Mouse (Mus musculus) left cerebral cortex, adult 6 months (tissue): ENCODE data around the gene Ifna16. TPM values are rescaled to one million over a fixed set of nuclear protein-coding genes. Genes with fewer than 3 reads are reported as not detected.

Experiments used
- long read RNA-seq, 2 experiments: library from polyadenylated mRNA; unstranded; transcript quantifications; one replicate each; pipeline ENCODE4 v2.0.0; 2019 to 2020
- polyA plus RNA-seq: library from polyadenylated mRNA; unstranded; fragments of <200 nt; fragmentation: Nextera tagmentation; gene quantifications from 2 replicates; pipeline ENCODE4 v1.2.3, GENCODE M21; 2021

Ifna16 gene
- not detected in 2 replicates for polyA plus RNA-seq
- long read RNA-seq, experiment 1 = 0 reads
- long read RNA-seq, experiment 2 = 0 reads

GRCm38 (mm10) chr4:88676824-88677223 lies at the start of gene Ifna16:
Gene Ifna16, minus strand, starts transcription at chr4:88676924.

GRCm38 (mm10) chr4:88721791-88722721 lies 45.3 kb upstream of the Ifna16 start, which contains the start of the genes Gm26566 and Klhl9:
Gene Gm26566, plus strand, starts transcription at chr4:88721805.
Gene Klhl9, minus strand, starts transcription at chr4:88722465.

GRCm38 (mm10) chr4:88691259-88691658 lies 14.5 kb upstream of the Ifna16 start, which contains the start of gene Ifnab:
Gene Ifnab, minus strand, starts transcription at chr4:88691359.

GRCm38 (mm10) chr4:88683812-88684211 lies 7.1 kb upstream of the Ifna16 start, which contains the start of gene Ifna2:
Gene Ifna2, minus strand, starts transcription at chr4:88683912.

GRCm38 (mm10) chr4:88644359-88644758 lies 32.4 kb downstream of the Ifna16 start, which contains the start of gene Ifna13:
Gene Ifna13, minus strand, starts transcription at chr4:88644459.

GRCm38 (mm10) chr4:88634311-88634710 lies 42.4 kb downstream of the Ifna16 start, which contains the start of gene C87499:
Gene C87499, minus strand, starts transcription at chr4:88634411.

Other genes starting within 250 kb of the Ifna16 start
- 1.4 and 2.1 TPM in 2 replicates for gene Hacd4, start 238.0 kb downstream of the Ifna16 start, polyA plus RNA-seq
- not detected in 2 replicates for gene Ifnb1, start 154.2 kb downstream of the Ifna16 start, polyA plus RNA-seq
- gene Ifna15, start 118.7 kb downstream of the Ifna16 start, polyA plus RNA-seq = not detected in 2 replicates
- gene Ifna14, start 105.1 kb downstream of the Ifna16 start, polyA plus RNA-seq = not detected in 2 replicates
- not detected in 2 replicates for gene Ifna9, start 84.5 kb downstream of the Ifna16 start, polyA plus RNA-seq
- not detected in 2 replicates for gene Ifna12, start 73.5 kb downstream of the Ifna16 start, polyA plus RNA-seq
- gene C87499, start 42.5 kb downstream of the Ifna16 start, polyA plus RNA-seq = not detected in 2 replicates
- not detected in 2 replicates for gene Ifna13, start 32.5 kb downstream of the Ifna16 start, polyA plus RNA-seq
- gene Ifna2, start 7.0 kb upstream of the Ifna16 start, polyA plus RNA-seq = not detected in 2 replicates
- not detected in 2 replicates for gene Ifnab, start 14.4 kb upstream of the Ifna16 start, polyA plus RNA-seq
- 1.0 and 1.5 TPM in 2 replicates for gene Gm26566, start 44.9 kb upstream of the Ifna16 start, polyA plus RNA-seq
- 57.9 and 73.6 TPM in 2 replicates for gene Klhl9, start 45.5 kb upstream of the Ifna16 start, polyA plus RNA-seq
- not detected in 2 replicates for gene Gm13271, start 77.9 kb upstream of the Ifna16 start, polyA plus RNA-seq
- not detected in 2 replicates for gene Gm13283, start 83.2 kb upstream of the Ifna16 start, polyA plus RNA-seq
- not detected in 2 replicates for gene Gm13290, start 96.9 kb upstream of the Ifna16 start, polyA plus RNA-seq
- gene Gm13289, start 100.0 kb upstream of the Ifna16 start, polyA plus RNA-seq = not detected in 2 replicates
- not detected in 2 replicates for gene Gm13272, start 102.9 kb upstream of the Ifna16 start, polyA plus RNA-seq
- gene Ifnz, start 105.2 kb upstream of the Ifna16 start, polyA plus RNA-seq = not detected in 2 replicates
- not detected in 2 replicates for gene Gm13276, start 108.8 kb upstream of the Ifna16 start, polyA plus RNA-seq
- not detected in 2 replicates for gene Gm13277, start 111.7 kb upstream of the Ifna16 start, polyA plus RNA-seq
- gene Gm13278, start 114.6 kb upstream of the Ifna16 start, polyA plus RNA-seq = not detected in 2 replicates
- not detected in 2 replicates for gene Gm13275, start 117.6 kb upstream of the Ifna16 start, polyA plus RNA-seq
- not detected in 2 replicates for gene Gm13279, start 120.5 kb upstream of the Ifna16 start, polyA plus RNA-seq
- gene Gm13285, start 122.7 kb upstream of the Ifna16 start, polyA plus RNA-seq = not detected in 2 replicates
- not detected in 2 replicates for gene Gm13287, start 126.3 kb upstream of the Ifna16 start, polyA plus RNA-seq
- not detected in 2 replicates for gene Gm13288, start 128.6 kb upstream of the Ifna16 start, polyA plus RNA-seq
- not detected in 2 replicates for gene Ifna7, start 139.3 kb upstream of the Ifna16 start, polyA plus RNA-seq
- gene Ifna11, start 143.0 kb upstream of the Ifna16 start, polyA plus RNA-seq = not detected in 2 replicates
- not detected in 2 replicates for gene Ifna6, start 150.5 kb upstream of the Ifna16 start, polyA plus RNA-seq
- not detected in 2 replicates for gene Ifna5, start 158.6 kb upstream of the Ifna16 start, polyA plus RNA-seq
- gene Ifna4, start 164.9 kb upstream of the Ifna16 start, polyA plus RNA-seq = not detected in 2 replicates
- not detected in 2 replicates for gene Ifna1, start 173.2 kb upstream of the Ifna16 start, polyA plus RNA-seq
- gene Ifne, start 203.3 kb upstream of the Ifna16 start, polyA plus RNA-seq = not detected in 2 replicates